Mouse (Mus musculus) intestine, postnatal 0 days (tissue): ENCODE results near the gene Chmp6. TPM values are rescaled to one million over a fixed set of nuclear protein-coding genes. Genes with fewer than 3 reads are reported as not detected.

ENCODE experiments used
- ATAC-seq: fragments of 200-750 bp; cut with Nextera tagmentation; 2 replicates; pipeline ENCODE4 v1.8.0; 2017; ENCODE audit warnings: mild to moderate bottlenecking, moderate TSS enrichment, moderate library complexity
- H3K27ac ChIP-seq: fragments of 300-500 bp; sonication (generic); 2 replicates; pipeline ENCODE4 v1.5.1; 2014; ENCODE audit warnings: mild to moderate bottlenecking, low read depth, low read length, moderate library complexity
- H3K27me3 ChIP-seq: fragments of 300-500 bp; sonication (generic); replicated peaks from 2 replicates; pipeline ENCODE4 v1.6.1; 2014; ENCODE audit warnings: low read length, mixed read lengths; ENCODE audit not compliant: control insufficient read depth, insufficient read depth
- H3K36me3 ChIP-seq: fragments of 300-500 bp; sonication (generic); 2 replicates; pipeline ENCODE4 v1.6.1; 2014; ENCODE audit warnings: mild to moderate bottlenecking, moderate library complexity; ENCODE audit not compliant: control insufficient read depth, insufficient read depth
- H3K4me1 ChIP-seq: fragments of 300-500 bp; sonication (generic); replicated peaks from 2 replicates; pipeline ENCODE4 v1.6.1; 2014; ENCODE audit warnings: antibody characterized with exemption, low read length, mixed read lengths; ENCODE audit not compliant: control insufficient read depth, insufficient read depth
- H3K4me2 ChIP-seq: fragments of 300-500 bp; sonication (generic); replicated peaks from 2 replicates; pipeline ENCODE4 v1.6.1; 2014; ENCODE audit warnings: low read depth, mild to moderate bottlenecking, moderate library complexity
- H3K4me3 ChIP-seq: fragments of 300-500 bp; sonication (generic); 2 replicates; pipeline ENCODE4 v1.5.1; 2014; ENCODE audit warnings: low read depth, low read length
- H3K9ac ChIP-seq: fragments of 300-500 bp; sonication (generic); 2 replicates; pipeline ENCODE4 v1.6.1; 2014; ENCODE audit warnings: mild to moderate bottlenecking, low read depth, low read length
- H3K9me3 ChIP-seq: fragments of 300-500 bp; sonication (generic); 2 replicates; pipeline ENCODE4 v1.6.1; 2016; ENCODE audit warnings: mixed run types; ENCODE audit not compliant: control insufficient read depth
- CTCF ChIP-seq: sonication (generic); IDR thresholded peaks from 2 replicates; pipeline ENCODE4 v1.5.1; 2016; ENCODE audit warnings: low read depth, mild to moderate bottlenecking, control low read depth, antibody characterized with exemption, moderate library complexity
- WGBS: fragments of 180-500 bp; shearing (Covaris S2); extraction: QIAGEN DNeasy Blood & Tissue Kit; methylation state at CpG from one replicate; pipeline ENCODE4 v1.1.7; 2014; 5-methylcytosine and 5-hydroxymethylcytosine counted together
- polyA plus RNA-seq: library from polyadenylated mRNA; unstranded; fragments of >200 nt; fragmentation: Nextera tagmentation; extraction: Ambion mirVana; gene quantifications from 2 replicates; pipeline ENCODE4 v1.2.1, GENCODE M21; 2015

Gene Chmp6
- polyA plus RNA-seq, 1 experiment from 2014 or later: 121 TPM

- Histone ChIP-seq H3K27me3 (no peaks in the 10 kb centered on the region), H3K9ac (no peak overlapping the region), H3K9me3 (no peaks in the 10 kb centered on the region), H3K36me3 (peaks cover 57% of the 10 kb centered on the region), H3K4me2 (no peak overlapping the region), H3K4me3 (no peak overlapping the region), H3K27ac (no peak overlapping the region), H3K4me1 (no peaks in the 10 kb centered on the region)
- WGBS: 76% methylated on average over 10 of the region's 10 CpGs
- ATAC-seq: no peak
- no peak for TF ChIP-seq CTCF
Measured at GRCm38 (mm10) chr11:119893667-119894236, 19.5 kb upstream of the Chmp6 start.

GRCm38 (mm10) chr11:119894634-119895033, 18.6 kb upstream of the Chmp6 start:
- H3K9ac ChIP-seq: no peak overlapping the region
- H3K4me2 ChIP-seq: no peak overlapping the region
- no peaks in the 10 kb centered on the region for H3K9me3 ChIP-seq
- WGBS: 33% methylated on average over 6 of the region's 6 CpGs
- peaks cover 58% of the 10 kb centered on the region for H3K36me3 ChIP-seq
- ATAC-seq: peak; percentile 39; the same call in 1 of the 2 replicates
- H3K27me3 ChIP-seq: no peaks in the 10 kb centered on the region
- no peak overlapping the region for H3K27ac ChIP-seq
- TF ChIP-seq CTCF: no peak
- H3K4me1 ChIP-seq: no peaks in the 10 kb centered on the region
- H3K4me3 ChIP-seq: no peak overlapping the region

GRCm38 (mm10) chr11:119897041-119897440, 16.2 kb upstream of the Chmp6 start:
- Histone ChIP-seq H3K27me3 (no peaks in the 10 kb centered on the region), H3K9me3 (no peaks in the 10 kb centered on the region), H3K4me3 (no peak overlapping the region), H3K27ac (no peak overlapping the region), H3K4me2 (no peak overlapping the region), H3K4me1 (no peaks in the 10 kb centered on the region), H3K36me3 (peaks cover 48% of the 10 kb centered on the region), H3K9ac (no peak overlapping the region)
- 87% methylated on average over 9 of the region's 9 CpGs for WGBS
- TF ChIP-seq CTCF: no peak
- no peak for ATAC-seq

GRCm38 (mm10) chr11:119898976-119899375, 14.3 kb upstream of the Chmp6 start:
- H3K27ac ChIP-seq: no peak overlapping the region; the same call in 1 of the 2 replicates
- WGBS: 85% methylated on average over 11 of the region's 11 CpGs
- no peak overlapping the region for H3K4me3 ChIP-seq
- H3K27me3 ChIP-seq: no peaks in the 10 kb centered on the region
- no peak for ATAC-seq
- peaks cover 45% of the 10 kb centered on the region for H3K36me3 ChIP-seq
- no peak overlapping the region for H3K4me2 ChIP-seq
- H3K9me3 ChIP-seq: no peaks in the 10 kb centered on the region
- TF ChIP-seq CTCF: no peak
- no peaks in the 10 kb centered on the region for H3K4me1 ChIP-seq
- no peak overlapping the region for H3K9ac ChIP-seq

- no peaks in the 10 kb centered on the region for H3K27me3 ChIP-seq
- no peaks in the 10 kb centered on the region for H3K9me3 ChIP-seq
- H3K4me2 ChIP-seq: no peak overlapping the region
- H3K9ac ChIP-seq: no peak overlapping the region
- H3K36me3 ChIP-seq: peaks cover 28% of the 10 kb centered on the region
- TF ChIP-seq CTCF: 0 out of 2 replicates have a peak, but pooled peaks have one; percentile 8
- WGBS: 64% methylated on average over 4 of the region's 4 CpGs
- ATAC-seq: no peak
- no peaks in the 10 kb centered on the region for H3K4me1 ChIP-seq
- H3K27ac ChIP-seq: no peak overlapping the region
- H3K4me3 ChIP-seq: no peak overlapping the region
Measured at GRCm38 (mm10) chr11:119901174-119901573, 12.1 kb upstream of the Chmp6 start.

GRCm38 (mm10) chr11:119902891-119903290, 10.3 kb upstream of the Chmp6 start:
- Histone ChIP-seq H3K9me3 (no peaks in the 10 kb centered on the region), H3K27me3 (0 out of 2 replicates have a peak, but pooled peaks cover 2% of the 10 kb centered on the region), H3K4me3 (no peak overlapping the region), H3K4me1 (no peaks in the 10 kb centered on the region), H3K36me3 (peaks cover 17% of the 10 kb centered on the region), H3K4me2 (no peak overlapping the region), H3K27ac (no peak overlapping the region), H3K9ac (no peak overlapping the region)
- TF ChIP-seq CTCF: no peak
- no peak for ATAC-seq
- WGBS: 75% methylated on average over 4 of the region's 4 CpGs
